Mouse (Mus musculus): ENCODE data around the gene Gpr155. TPM values are rescaled to one million over a fixed set of nuclear protein-coding genes. Genes with fewer than 3 reads are reported as not detected.
A peak's percentile ranks its signal among the peaks of the same experiment; 100 is the strongest.

Gpr155 gene
- polyA plus RNA-seq, 1 experiment: 6.2 TPM

- peak within 1 kb of the TSS; percentile 82 for H3K27ac ChIP-seq (ENCODE audit: insufficient read depth, low read depth, low read length)
- peak; percentile 97 for DNase-seq
- under 1% methylated on average over 64 of the region's 64 CpGs for WGBS
- H3K27me3 ChIP-seq (replicated peaks; ENCODE audit: control insufficient read depth, insufficient read depth, low read length): no peaks in the 10 kb centered on the region
- H3K36me3 ChIP-seq (ENCODE audit: control insufficient read depth, insufficient read depth, low read length): peaks cover 2% of the 10 kb centered on the region
- TF ChIP-seq CTCF (conservative IDR thresholded peaks at IDR 0.05; ENCODE audit: insufficient read depth, insufficient read length, low read depth, low read length) (no peak), POLR2A (IDR thresholded peaks at IDR 0.05; ENCODE audit: low read depth, low read length) (peak; percentile 43)
- peaks cover 6% of the 10 kb centered on the region; the same call in 1 of the 2 replicates for H3K4me1 ChIP-seq (ENCODE audit: control insufficient read depth, insufficient read depth, low read length)
- peak within 1 kb of the TSS; percentile 90 for H3K4me3 ChIP-seq (ENCODE audit: insufficient read depth, low read depth, low read length)
These were observed 73.9 kb downstream of the Gpr155 start, which contains the start of the genes Scrn3 and Cir1 for GRCm38 (mm10) chr2:73312152-73313116. TSS of gene Scrn3 (plus strand) at chr2:73312601. TSS of gene Cir1 (minus strand) at chr2:73312701.

GRCm38 (mm10) chr2:73306006-73306405, 80.4 kb downstream of the Gpr155 start:
- no peak overlapping the region for H3K4me3 ChIP-seq (ENCODE audit: insufficient read depth, low read depth, low read length)
- TF ChIP-seq POLR2A (IDR thresholded peaks at IDR 0.05; ENCODE audit: low read depth, low read length) (no peak), CTCF (conservative IDR thresholded peaks at IDR 0.05; ENCODE audit: insufficient read depth, insufficient read length, low read depth, low read length) (no peak)
- DNase-seq: peak; percentile 61
- H3K27ac ChIP-seq (ENCODE audit: insufficient read depth, low read depth, low read length): no peak overlapping the region
- H3K4me1 ChIP-seq (ENCODE audit: control insufficient read depth, insufficient read depth, low read length): no peaks in the 10 kb centered on the region; the same call in 1 of the 2 replicates
- 51% methylated on average over 7 of the region's 7 CpGs for WGBS
- no peaks in the 10 kb centered on the region for H3K27me3 ChIP-seq (replicated peaks; ENCODE audit: control insufficient read depth, insufficient read depth, low read length)
- peaks cover 9% of the 10 kb centered on the region for H3K36me3 ChIP-seq (ENCODE audit: control insufficient read depth, insufficient read depth, low read length)

GRCm38 (mm10) chr2:73304506-73304905, 81.9 kb downstream of the Gpr155 start:
- Histone ChIP-seq H3K27me3 (replicated peaks; ENCODE audit: control insufficient read depth, insufficient read depth, low read length) (no peaks in the 10 kb centered on the region), H3K27ac (ENCODE audit: insufficient read depth, low read depth, low read length) (no peak overlapping the region), H3K4me3 (ENCODE audit: insufficient read depth, low read depth, low read length) (no peak overlapping the region), H3K36me3 (ENCODE audit: control insufficient read depth, insufficient read depth, low read length) (peaks cover 7% of the 10 kb centered on the region), H3K4me1 (ENCODE audit: control insufficient read depth, insufficient read depth, low read length) (no peaks in the 10 kb centered on the region)
- DNase-seq: peak; percentile 48
- WGBS: 80% methylated on average over 5 of the region's 5 CpGs
- TF ChIP-seq CTCF (conservative IDR thresholded peaks at IDR 0.05; ENCODE audit: insufficient read depth, insufficient read length, low read depth, low read length): no peak
- no peak for TF ChIP-seq POLR2A (IDR thresholded peaks at IDR 0.05; ENCODE audit: low read depth, low read length)

- Histone ChIP-seq H3K4me1 (ENCODE audit: control insufficient read depth, insufficient read depth, low read length) (no peaks in the 10 kb centered on the region), H3K4me3 (ENCODE audit: insufficient read depth, low read depth, low read length) (no peak overlapping the region), H3K36me3 (ENCODE audit: control insufficient read depth, insufficient read depth, low read length) (peaks cover 9% of the 10 kb centered on the region), H3K27ac (ENCODE audit: insufficient read depth, low read depth, low read length) (no peak overlapping the region), H3K27me3 (replicated peaks; ENCODE audit: control insufficient read depth, insufficient read depth, low read length) (no peaks in the 10 kb centered on the region)
- no peak for TF ChIP-seq CTCF (conservative IDR thresholded peaks at IDR 0.05; ENCODE audit: insufficient read depth, insufficient read length, low read depth, low read length)
- TF ChIP-seq POLR2A (IDR thresholded peaks at IDR 0.05; ENCODE audit: low read depth, low read length): no peak
- WGBS: 96% methylated on average over 9 of the region's 9 CpGs
- DNase-seq: no peak
These were observed 83.7 kb downstream of the Gpr155 start for GRCm38 (mm10) chr2:73302722-73303121.

- no peaks in the 10 kb centered on the region for H3K27me3 ChIP-seq (replicated peaks; ENCODE audit: control insufficient read depth, insufficient read depth, low read length)
- H3K4me1 ChIP-seq (ENCODE audit: control insufficient read depth, insufficient read depth, low read length): no peaks in the 10 kb centered on the region
- TF ChIP-seq POLR2A (IDR thresholded peaks at IDR 0.05; ENCODE audit: low read depth, low read length): no peak
- no peak for TF ChIP-seq CTCF (conservative IDR thresholded peaks at IDR 0.05; ENCODE audit: insufficient read depth, insufficient read length, low read depth, low read length)
- no peak for DNase-seq
- peaks cover 9% of the 10 kb centered on the region for H3K36me3 ChIP-seq (ENCODE audit: control insufficient read depth, insufficient read depth, low read length)
- no peak overlapping the region for H3K4me3 ChIP-seq (ENCODE audit: insufficient read depth, low read depth, low read length)
- 67% methylated on average over 1 of the region's 1 CpGs for WGBS
- H3K27ac ChIP-seq (ENCODE audit: insufficient read depth, low read depth, low read length): no peak overlapping the region
These were observed 84.4 kb downstream of the Gpr155 start for GRCm38 (mm10) chr2:73301979-73302378.

GRCm38 (mm10) chr2:73298841-73299240, 87.5 kb downstream of the Gpr155 start:
- no peak for TF ChIP-seq CTCF (conservative IDR thresholded peaks at IDR 0.05; ENCODE audit: insufficient read depth, insufficient read length, low read depth, low read length)
- no peak for TF ChIP-seq POLR2A (IDR thresholded peaks at IDR 0.05; ENCODE audit: low read depth, low read length)
- H3K27ac ChIP-seq (ENCODE audit: insufficient read depth, low read depth, low read length): no peak overlapping the region
- DNase-seq: no peak
- WGBS: 79% methylated on average over 3 of the region's 3 CpGs
- peaks cover 4% of the 10 kb centered on the region for H3K36me3 ChIP-seq (ENCODE audit: control insufficient read depth, insufficient read depth, low read length)
- H3K4me3 ChIP-seq (ENCODE audit: insufficient read depth, low read depth, low read length): no peak overlapping the region
- no peaks in the 10 kb centered on the region for H3K27me3 ChIP-seq (replicated peaks; ENCODE audit: control insufficient read depth, insufficient read depth, low read length)
- no peaks in the 10 kb centered on the region for H3K4me1 ChIP-seq (ENCODE audit: control insufficient read depth, insufficient read depth, low read length)

- WGBS: 89% methylated on average over 7 of the region's 7 CpGs
- DNase-seq: no peak
- TF ChIP-seq CTCF (conservative IDR thresholded peaks at IDR 0.05; ENCODE audit: insufficient read depth, insufficient read length, low read depth, low read length) (no peak), POLR2A (IDR thresholded peaks at IDR 0.05; ENCODE audit: low read depth, low read length) (no peak)
These were observed 88.2 kb downstream of the Gpr155 start for GRCm38 (mm10) chr2:73298154-73298553.

More at GRCm38 (mm10) chr2:73298154-73298553, 88.2 kb downstream of the Gpr155 start:
- H3K4me3 ChIP-seq (ENCODE audit: insufficient read depth, low read depth, low read length): no peak overlapping the region
- H3K36me3 ChIP-seq (ENCODE audit: control insufficient read depth, insufficient read depth, low read length): peaks cover 4% of the 10 kb centered on the region
- H3K27ac ChIP-seq (ENCODE audit: insufficient read depth, low read depth, low read length): no peak overlapping the region
- H3K4me1 ChIP-seq (ENCODE audit: control insufficient read depth, insufficient read depth, low read length): no peaks in the 10 kb centered on the region
- no peaks in the 10 kb centered on the region for H3K27me3 ChIP-seq (replicated peaks; ENCODE audit: control insufficient read depth, insufficient read depth, low read length)

Measured in kidney, adult 2 months (tissue).